Mouse (Mus musculus) heart, postnatal 0 days (tissue): ENCODE data around the gene 4930519G04Rik. TPM values are rescaled to one million over a fixed set of nuclear protein-coding genes. Genes with fewer than 3 reads are reported as not detected.

ENCODE experiments used
- ATAC-seq: fragments of 200-750 bp; cut with Nextera tagmentation; 2 replicates; pipeline ENCODE4 v1.8.0; 2017; ENCODE audit warnings: low read depth, moderate number of reproducible peaks, moderate library complexity; ENCODE audit not compliant: insufficient read depth
- DNase-seq: peaks from one replicate; pipeline ENCODE4 v3.0.0-alpha.2; 2016; ENCODE audit warnings: low spot score
- H3K27ac ChIP-seq: fragments of 300-500 bp; sonication (generic); 2 replicates; pipeline ENCODE4 v1.5.1; 2014; ENCODE audit warnings: low read depth, mild to moderate bottlenecking
- H3K27me3 ChIP-seq: fragments of 300-500 bp; sonication (generic); 2 replicates; pipeline ENCODE4 v1.6.1; 2014; ENCODE audit warnings: low read length, mixed read lengths; ENCODE audit not compliant: control insufficient read depth, insufficient read depth
- H3K36me3 ChIP-seq: fragments of 300-500 bp; sonication (generic); replicated peaks from 2 replicates; pipeline ENCODE4 v1.6.1; 2014; ENCODE audit warnings: low read length, mixed read lengths; ENCODE audit not compliant: control insufficient read depth, insufficient read depth
- H3K4me1 ChIP-seq: fragments of 300-500 bp; sonication (generic); 2 replicates; pipeline ENCODE4 v1.6.1; 2014; ENCODE audit warnings: antibody characterized with exemption; ENCODE audit not compliant: control insufficient read depth, insufficient read depth
- H3K4me2 ChIP-seq: fragments of 300-500 bp; sonication (generic); 2 replicates; pipeline ENCODE4 v1.6.1; 2014; ENCODE audit warnings: low read depth, mild to moderate bottlenecking, low read length, moderate library complexity
- H3K4me3 ChIP-seq: fragments of 300-500 bp; sonication (generic); 2 replicates; pipeline ENCODE4 v1.5.1; 2014; ENCODE audit warnings: low read depth, low read length
- H3K9ac ChIP-seq: fragments of 300-500 bp; sonication (generic); replicated peaks from 2 replicates; pipeline ENCODE4 v1.6.1; 2014; ENCODE audit warnings: low read depth, low read length, mixed read lengths
- H3K9me3 ChIP-seq: fragments of 300-500 bp; sonication (generic); replicated peaks from 2 replicates; pipeline ENCODE4 v1.6.1; 2016; ENCODE audit warnings: low read length; ENCODE audit not compliant: control insufficient read depth
- CTCF ChIP-seq: IDR thresholded peaks from 2 replicates; pipeline ENCODE4 v1.5.1; 2016; ENCODE audit warnings: antibody characterized with exemption, control low read depth, low read depth
- EP300 ChIP-seq: IDR thresholded peaks from 2 replicates; pipeline ENCODE4 v1.6.1; 2016; ENCODE audit warnings: antibody characterized with exemption, low read depth
- WGBS: fragments of 180-500 bp; shearing (Covaris S2); extraction: QIAGEN DNeasy Blood & Tissue Kit; methylation state at CpG from one replicate; pipeline ENCODE4 v1.1.7; 2014; 5-methylcytosine and 5-hydroxymethylcytosine counted together
- polyA plus RNA-seq: library from polyadenylated mRNA; unstranded; fragments of >200 nt; fragmentation: Nextera tagmentation; extraction: Ambion mirVana; gene quantifications from 2 replicates; pipeline ENCODE4 v1.2.1, GENCODE M21; 2015
- total RNA-seq: library from RNA; depleted of rRNA; stranded (reverse); fragments of >200 nt; gene quantifications from 2 replicates; pipeline ENCODE4 v1.2.3, GENCODE M21; 2014; ENCODE audit warnings: low replicate concordance

The 4930519G04Rik gene
- total and polyA plus RNA-seq, 2 experiments from 2014 or later: not detected

DNA sequence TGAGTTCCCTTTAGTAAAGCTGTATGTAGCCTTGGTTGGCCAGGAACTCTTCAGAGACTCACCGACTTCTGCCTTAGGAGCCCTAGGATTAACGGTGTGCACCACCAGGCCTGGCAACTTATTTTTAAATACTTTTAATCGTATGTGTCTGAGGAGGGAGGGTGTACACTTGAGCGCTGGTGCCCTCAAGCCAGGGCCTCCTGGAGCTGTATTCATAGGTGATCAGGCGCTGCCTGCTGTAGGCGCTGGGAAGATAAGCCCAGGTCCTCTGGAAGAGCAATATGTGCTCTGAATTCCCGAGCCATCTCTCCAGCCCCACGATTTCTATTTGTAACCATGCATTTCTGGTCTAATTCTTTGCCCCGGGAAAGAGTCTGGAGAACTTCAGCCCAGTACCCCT lies 46.4 kb upstream of the 4930519G04Rik start:
- 20% methylated on average over 9 of the region's 9 CpGs for WGBS
- H3K27me3 ChIP-seq: no peaks in the 10 kb centered on the region
- no peaks in the 10 kb centered on the region for H3K9me3 ChIP-seq
- H3K36me3 ChIP-seq: peaks cover 30% of the 10 kb centered on the region
- peak overlapping the region; percentile 35 for H3K4me2 ChIP-seq
- no peak overlapping the region for H3K9ac ChIP-seq
- H3K4me3 ChIP-seq: no peak overlapping the region
- DNase-seq (no peak), ATAC-seq (peak; percentile 32; the same call in 1 of the 2 replicates)
- TF ChIP-seq CTCF (no peak), EP300 (no peak)
- peak overlapping the region; percentile 84 for H3K27ac ChIP-seq
- peaks cover 22% of the 10 kb centered on the region for H3K4me1 ChIP-seq

DNA sequence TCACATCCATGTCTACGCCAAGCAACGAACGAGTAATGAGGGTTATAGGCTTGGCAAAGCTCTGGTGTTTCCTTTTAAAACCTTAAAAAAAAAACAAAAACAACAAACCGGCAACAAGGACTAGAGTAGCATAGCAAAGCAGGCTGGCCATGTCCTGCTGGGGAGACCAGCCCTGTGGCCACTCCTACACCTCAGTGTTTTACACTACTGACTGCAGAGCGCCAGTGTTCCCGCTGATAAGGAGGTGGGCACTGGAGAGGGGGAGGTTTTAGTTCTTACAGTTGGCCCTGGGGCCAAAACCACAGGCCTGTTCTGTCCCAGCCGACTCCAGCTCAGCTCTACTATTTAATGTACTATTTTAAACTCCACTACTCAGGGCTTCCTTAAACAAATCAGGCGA lies 46.0 kb upstream of the 4930519G04Rik start:
- Histone ChIP-seq H3K27ac (peak overlapping the region; percentile 84), H3K4me3 (no peak overlapping the region), H3K4me1 (peaks cover 25% of the 10 kb centered on the region), H3K9ac (no peak overlapping the region), H3K9me3 (no peaks in the 10 kb centered on the region), H3K4me2 (peak overlapping the region; percentile 35), H3K27me3 (no peaks in the 10 kb centered on the region), H3K36me3 (peaks cover 27% of the 10 kb centered on the region)
- 11% methylated on average over 8 of the region's 8 CpGs for WGBS
- peak; percentile 76 for ATAC-seq
- TF ChIP-seq EP300 (no peak), CTCF (no peak)
- DNase-seq: peak; percentile 69

DNA sequence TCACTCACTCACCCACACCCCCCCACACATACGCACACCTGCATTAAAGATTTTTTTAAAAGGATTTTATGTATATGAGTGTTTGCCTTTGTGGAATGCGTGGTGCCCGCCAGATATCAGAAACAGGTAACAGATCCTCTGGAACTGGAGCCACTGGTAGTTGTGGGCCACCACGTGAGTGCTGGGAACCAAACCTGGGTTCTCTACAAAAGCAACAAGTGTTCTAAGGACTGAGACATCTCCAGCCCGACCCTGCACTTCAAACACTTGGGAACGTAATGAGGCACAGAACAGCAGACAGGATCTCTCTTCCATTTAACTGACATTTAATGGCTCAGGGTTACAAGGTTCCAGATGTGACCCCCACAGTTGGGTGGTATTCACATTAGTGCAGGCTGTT lies 45.6 kb upstream of the 4930519G04Rik start:
- DNase-seq (no peak), ATAC-seq (no peak)
- Histone ChIP-seq H3K4me2 (no peak overlapping the region), H3K4me1 (peaks cover 25% of the 10 kb centered on the region), H3K9me3 (no peaks in the 10 kb centered on the region), H3K27ac (peak overlapping the region; percentile 84), H3K36me3 (peaks cover 22% of the 10 kb centered on the region), H3K4me3 (no peak overlapping the region), H3K27me3 (no peaks in the 10 kb centered on the region), H3K9ac (no peak overlapping the region)
- 61% methylated on average over 6 of the region's 6 CpGs for WGBS
- TF ChIP-seq EP300 (no peak), CTCF (no peak)

DNA sequence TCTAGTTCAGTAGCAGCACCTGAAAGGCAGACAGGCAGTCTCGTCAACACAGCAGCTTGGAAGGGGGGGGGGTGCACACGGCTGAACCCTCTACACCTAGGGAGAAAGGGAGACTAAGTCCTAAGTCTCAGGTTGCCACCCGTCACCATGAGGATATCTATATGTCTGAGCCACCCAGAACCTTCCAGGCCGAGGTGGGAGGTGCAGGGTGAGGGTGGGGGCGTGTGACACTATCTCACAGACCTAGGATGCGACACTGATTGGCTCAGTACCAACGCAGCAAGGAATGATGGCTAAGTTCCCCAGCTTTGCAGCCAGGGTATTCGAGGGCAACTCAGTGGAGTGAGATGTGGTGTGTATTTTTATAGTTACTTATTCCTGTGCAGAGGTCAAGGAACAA lies 45.1 kb upstream of the 4930519G04Rik start:
- no peak overlapping the region for H3K27ac ChIP-seq
- H3K9me3 ChIP-seq: no peaks in the 10 kb centered on the region
- H3K36me3 ChIP-seq: peaks cover 18% of the 10 kb centered on the region
- no peak for DNase-seq
- TF ChIP-seq EP300 (no peak), CTCF (no peak)
- no peak overlapping the region for H3K4me2 ChIP-seq
- H3K27me3 ChIP-seq: no peaks in the 10 kb centered on the region
- ATAC-seq: no peak
- WGBS: 75% methylated on average over 8 of the region's 8 CpGs
- peaks cover 25% of the 10 kb centered on the region for H3K4me1 ChIP-seq
- H3K4me3 ChIP-seq: no peak overlapping the region
- no peak overlapping the region for H3K9ac ChIP-seq

DNA sequence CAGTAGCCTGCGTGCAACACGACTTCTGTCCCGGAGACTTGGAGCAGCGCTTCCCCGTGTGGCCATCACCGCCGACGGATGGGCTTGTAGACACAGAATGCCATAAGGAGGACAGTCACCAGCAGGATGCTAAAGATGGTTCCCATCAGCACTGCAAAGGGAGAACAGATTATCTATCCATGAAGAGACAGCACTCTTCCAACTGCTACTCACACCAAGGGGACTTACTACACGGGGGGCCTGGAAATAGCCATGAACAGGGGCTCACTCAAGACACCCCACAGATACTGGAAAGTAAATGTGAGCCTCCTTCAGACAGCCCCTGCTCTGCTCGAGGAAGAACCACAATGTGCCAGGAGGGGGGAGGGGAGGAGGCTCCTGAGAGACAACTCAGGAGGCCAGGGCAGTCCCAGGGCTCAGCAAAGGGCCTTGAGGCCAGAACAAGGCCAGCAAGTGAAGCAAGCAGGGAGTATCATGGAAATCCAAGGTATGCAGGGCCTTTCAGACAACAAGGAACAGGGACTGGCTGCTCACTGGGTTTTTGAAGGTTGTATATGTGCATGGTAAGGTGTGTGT lies 44.2 kb upstream of the 4930519G04Rik start:
- H3K27ac ChIP-seq: no peak overlapping the region
- 80% methylated on average over 10 of the region's 10 CpGs for WGBS

DNA sequence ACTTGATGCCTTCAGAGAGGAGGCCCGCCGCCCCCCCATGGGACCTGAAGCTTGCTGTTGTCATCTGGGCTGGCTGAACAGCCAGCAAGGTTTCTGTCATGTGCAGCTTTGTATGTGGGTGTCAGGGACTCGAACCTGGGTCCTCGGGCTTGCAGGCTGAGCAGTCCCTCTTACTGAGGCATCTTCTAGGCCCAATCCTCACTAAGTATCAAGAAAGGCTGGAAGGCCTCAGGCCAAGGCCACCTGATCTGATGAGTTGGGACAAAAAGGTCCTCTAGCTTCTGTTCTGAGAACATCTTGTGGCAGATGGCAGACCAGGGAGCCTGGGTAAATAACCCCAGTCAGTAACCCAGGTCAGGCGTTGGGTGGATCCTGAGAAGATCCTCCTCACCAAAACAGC lies 43.6 kb upstream of the 4930519G04Rik start:
- ATAC-seq: no peak
- DNase-seq: no peak
- Histone ChIP-seq H3K4me3 (no peak overlapping the region), H3K36me3 (0 out of 2 replicates have a peak, but pooled peaks cover 4% of the 10 kb centered on the region), H3K27me3 (no peaks in the 10 kb centered on the region), H3K9ac (no peak overlapping the region), H3K27ac (no peak overlapping the region), H3K9me3 (no peaks in the 10 kb centered on the region), H3K4me1 (peaks cover 25% of the 10 kb centered on the region), H3K4me2 (no peak overlapping the region)
- TF ChIP-seq EP300 (no peak), CTCF (no peak)
- WGBS: 90% methylated on average over 5 of the region's 5 CpGs

More for the DNA sequence above, 44.2 kb upstream of the 4930519G04Rik start:
- Histone ChIP-seq H3K4me1 (peaks cover 25% of the 10 kb centered on the region), H3K9ac (no peak overlapping the region), H3K27me3 (no peaks in the 10 kb centered on the region), H3K4me3 (no peak overlapping the region), H3K4me2 (no peak overlapping the region), H3K36me3 (peaks cover 9% of the 10 kb centered on the region; the same call in 1 of the 2 replicates), H3K9me3 (no peaks in the 10 kb centered on the region)
- TF ChIP-seq CTCF (no peak), EP300 (no peak)
- ATAC-seq (no peak), DNase-seq (no peak)
